Mouse (Mus musculus) thymus, adult 18-20 months (tissue): ENCODE data around the gene Mmp11.
A peak's percentile ranks its signal among the peaks of the same experiment; 100 is the strongest.

Experiments
- DNase-seq, 2 experiments: peaks; one replicate each; pipeline ENCODE4 v3.0.0; 2022; ENCODE audit warnings: mixed read lengths in 2 of 2

Mmp11 gene

DNA sequence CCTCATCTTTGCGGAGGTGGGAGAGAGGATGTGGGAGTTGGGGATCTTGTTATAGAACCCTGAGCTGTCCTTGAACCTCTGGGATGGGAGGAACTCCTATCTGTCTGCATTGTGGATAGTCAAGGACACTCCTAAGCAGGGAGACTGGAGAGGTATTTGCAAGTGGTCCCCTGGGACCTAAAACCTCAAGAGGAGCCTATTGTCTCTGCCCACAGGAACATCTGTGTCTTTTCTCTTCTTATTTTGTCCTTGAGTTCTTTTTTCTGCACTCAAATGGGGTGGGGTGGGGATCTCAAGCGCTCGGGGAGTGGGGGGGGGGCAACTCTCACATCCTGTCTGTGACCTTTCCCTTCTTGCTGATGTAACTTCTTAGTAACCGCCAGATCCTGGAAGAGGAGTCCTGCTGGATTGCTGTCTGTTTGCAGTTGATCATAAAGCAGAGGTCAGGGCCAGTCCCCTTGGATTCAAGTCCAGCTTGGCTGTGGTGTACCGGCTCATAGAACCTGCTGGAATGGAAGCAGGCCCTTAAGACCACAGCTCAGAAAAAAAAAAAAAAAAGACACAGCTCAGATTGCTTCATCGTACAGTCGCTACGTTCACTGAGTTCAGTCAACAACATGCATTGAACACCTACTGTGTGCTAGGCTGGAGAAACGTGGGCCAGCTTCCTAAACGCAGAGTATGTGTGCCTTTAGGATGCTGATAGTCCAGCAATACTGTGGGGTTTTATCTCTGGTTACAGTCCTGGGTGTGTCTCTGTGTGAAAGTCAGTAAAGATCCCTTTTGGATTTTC is 1.8 kb upstream of the Mmp11 start:
- DNase-seq = no peak

GRCm38 (mm10) chr10:75936909-75937667 is 792 bp upstream of the Mmp11 start:
- no peak for DNase-seq

DNA sequence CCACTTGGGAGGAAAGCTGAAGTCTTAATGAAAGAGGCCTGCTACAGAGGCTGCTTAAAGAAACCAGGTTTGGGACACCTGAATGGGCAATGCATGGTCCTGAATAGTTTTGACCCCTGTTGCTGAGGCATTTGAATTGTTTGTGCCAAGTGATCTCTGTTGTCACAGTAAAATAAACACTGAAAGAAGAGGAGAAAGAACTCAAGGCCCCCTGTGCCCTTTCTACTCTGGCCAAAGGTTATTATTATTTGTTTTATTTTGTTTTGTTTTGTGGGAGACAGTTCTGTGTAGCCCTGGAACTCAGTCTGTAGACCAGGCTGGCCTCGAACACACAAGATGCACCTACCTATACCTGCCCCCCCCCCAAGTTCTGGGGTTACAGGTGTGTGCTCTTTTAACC is 1.3 kb downstream of the Mmp11 start:
- no peak for DNase-seq

GRCm38 (mm10) chr10:75932891-75933290 is 3.4 kb downstream of the Mmp11 start, which contains the start of gene Chchd10:
Chchd10 (plus strand) TSS chr10:75933130.
- no peak for DNase-seq

GRCm38 (mm10) chr10:75932081-75932678 is 4.1 kb downstream of the Mmp11 start:
- DNase-seq = no peak

DNA sequence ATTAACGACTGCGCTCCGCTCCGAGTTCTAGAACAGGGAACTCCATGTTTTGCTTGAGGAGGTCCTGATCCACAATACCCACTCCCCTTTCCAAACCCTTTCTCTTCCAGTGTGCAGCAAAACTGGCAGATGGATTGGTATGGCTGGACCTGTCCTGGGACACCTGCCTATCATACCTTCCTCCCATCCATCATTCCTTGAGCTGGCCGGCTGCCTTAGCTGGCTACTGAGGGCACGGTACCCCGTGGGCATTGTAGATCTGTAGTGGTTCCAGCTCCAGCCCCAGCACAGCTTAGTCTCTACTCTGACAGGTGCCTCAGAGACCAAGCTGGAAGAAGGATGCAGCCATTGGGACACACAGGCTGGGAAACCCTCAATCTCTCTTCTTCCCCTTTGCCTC is 5.0 kb downstream of the Mmp11 start:
- no peak for DNase-seq

DNA sequence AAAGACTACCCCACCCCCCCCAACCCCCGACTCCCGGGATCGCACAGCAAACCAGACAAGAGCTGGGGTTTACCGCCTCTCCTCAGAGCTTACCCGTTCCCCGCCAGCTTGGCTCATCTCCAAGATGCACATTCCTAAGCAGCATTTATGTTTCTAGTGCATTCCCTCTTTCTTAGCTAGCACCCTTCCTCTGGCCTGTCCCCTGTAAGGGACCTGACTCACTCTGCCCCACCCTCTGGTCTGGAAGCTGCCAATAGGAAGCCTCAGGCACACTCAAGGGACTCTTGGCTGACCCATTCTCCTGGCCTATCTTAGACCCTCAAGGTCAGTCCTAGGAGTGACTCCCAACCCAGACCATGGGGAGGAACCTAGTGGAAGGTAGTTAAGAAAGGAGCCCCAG is 6.0 kb downstream of the Mmp11 start:
- no peak for DNase-seq

- DNase-seq = no peak
Measured at GRCm38 (mm10) chr10:75926396-75926795, 9.9 kb downstream of the Mmp11 start.

DNA sequence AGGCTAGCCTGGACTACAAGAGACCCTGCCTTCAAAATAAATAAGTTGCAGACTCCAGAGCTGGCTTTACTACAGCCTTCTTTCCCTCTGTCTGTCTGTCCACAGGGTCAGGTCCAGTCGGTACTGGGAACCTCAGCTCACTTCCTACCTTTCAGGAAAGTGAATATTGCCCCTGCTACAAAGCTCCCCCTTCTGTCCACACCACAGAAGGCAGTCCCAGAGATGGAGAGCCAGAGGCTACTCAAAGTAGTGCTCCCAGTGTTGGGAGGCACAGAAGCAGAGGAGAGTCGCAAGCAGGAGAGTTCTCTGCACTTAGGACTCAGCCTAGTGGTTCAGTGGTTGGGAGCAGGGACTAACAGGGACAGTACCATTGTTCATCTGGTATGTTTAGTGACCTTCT is 12.0 kb downstream of the Mmp11 start:
- no peak for DNase-seq

DNA sequence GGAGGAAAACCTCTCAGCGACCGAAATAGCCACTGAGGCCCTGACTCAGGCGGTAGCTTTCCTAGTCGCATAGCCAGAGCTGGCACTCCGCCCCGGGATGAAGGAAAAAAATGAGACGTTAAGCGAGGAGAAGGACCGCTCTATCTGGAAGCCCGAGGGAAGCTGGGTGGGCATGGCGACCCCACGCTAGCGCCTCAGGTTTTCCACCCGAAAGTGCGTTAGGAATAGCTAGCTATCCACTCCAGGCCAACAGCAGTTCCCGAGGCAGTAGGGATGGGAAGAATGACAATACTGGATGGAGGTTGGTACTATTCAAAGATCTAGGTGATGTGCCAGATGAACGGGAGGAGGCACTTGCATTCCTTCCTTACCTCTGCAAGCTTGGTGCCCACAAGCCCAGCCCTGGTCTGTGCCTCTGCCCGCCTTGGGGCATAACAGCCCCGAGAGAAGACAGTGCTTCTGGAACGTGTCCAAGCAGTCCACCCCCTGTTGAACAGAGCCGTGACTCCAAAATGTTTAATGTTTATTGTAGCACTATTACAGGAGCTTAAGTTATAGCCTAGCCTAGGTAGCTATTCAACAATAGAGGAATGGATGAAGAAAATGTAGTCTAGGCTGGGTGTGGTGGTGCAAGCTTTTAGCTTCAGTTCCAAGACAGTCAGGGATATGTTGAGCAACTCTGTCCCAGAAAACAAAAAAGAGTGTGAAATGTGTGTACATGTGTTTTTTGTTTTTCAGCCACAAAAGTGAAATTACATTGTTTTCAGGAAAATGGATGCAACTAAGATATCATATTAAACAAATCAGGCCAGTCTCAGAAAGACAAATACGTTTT is 14.4 kb downstream of the Mmp11 start:
- DNase-seq = peak in 1 of 2 experiments; percentile 28

DNA sequence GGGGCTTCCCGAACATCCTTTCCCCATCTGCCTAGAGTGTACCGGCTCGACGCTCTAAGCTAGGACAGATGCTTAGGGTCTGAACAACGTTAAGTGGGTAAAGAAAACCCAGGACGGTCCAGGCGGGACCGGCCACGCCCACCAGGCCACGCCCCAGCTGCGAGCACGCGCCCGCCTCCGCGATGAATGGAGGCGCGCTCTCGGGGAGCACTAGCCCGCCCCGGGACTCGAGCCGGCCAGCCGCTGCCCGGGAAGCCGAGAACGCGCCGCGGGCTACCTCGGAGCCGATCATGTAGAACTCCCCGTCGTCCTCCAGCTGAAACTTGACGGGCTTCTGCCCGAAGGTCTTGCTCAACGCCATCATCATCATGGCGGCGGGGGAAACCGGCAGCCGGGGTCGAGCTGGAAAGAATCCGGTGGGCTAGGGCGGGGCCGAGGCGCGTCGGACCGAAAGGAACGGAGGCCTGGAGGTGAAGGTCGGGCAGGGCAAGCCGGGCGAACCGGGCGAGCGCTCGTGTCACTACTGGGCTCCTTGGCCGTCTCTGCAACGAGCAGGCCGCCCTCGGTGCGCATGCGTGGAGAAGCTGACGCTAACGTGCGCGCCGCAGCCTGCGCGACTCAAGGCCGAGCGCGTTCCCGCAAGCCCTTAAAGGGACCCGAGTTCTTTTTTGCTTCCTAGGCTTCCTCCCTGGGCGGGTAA is 15.1 kb downstream of the Mmp11 start, which contains the start of gene Smarcb1:
TSS of gene Smarcb1 (minus strand) at position 592 of the 700 bp plus-strand sequence.
- peak; percentile 87 to 90 for DNase-seq

GRCm38 (mm10) chr10:75919026-75919425 is 17.3 kb downstream of the Mmp11 start:
- no peak for DNase-seq

GRCm38 (mm10) chr10:75916840-75917239 is 19.5 kb downstream of the Mmp11 start:
- DNase-seq = no peak

DNA sequence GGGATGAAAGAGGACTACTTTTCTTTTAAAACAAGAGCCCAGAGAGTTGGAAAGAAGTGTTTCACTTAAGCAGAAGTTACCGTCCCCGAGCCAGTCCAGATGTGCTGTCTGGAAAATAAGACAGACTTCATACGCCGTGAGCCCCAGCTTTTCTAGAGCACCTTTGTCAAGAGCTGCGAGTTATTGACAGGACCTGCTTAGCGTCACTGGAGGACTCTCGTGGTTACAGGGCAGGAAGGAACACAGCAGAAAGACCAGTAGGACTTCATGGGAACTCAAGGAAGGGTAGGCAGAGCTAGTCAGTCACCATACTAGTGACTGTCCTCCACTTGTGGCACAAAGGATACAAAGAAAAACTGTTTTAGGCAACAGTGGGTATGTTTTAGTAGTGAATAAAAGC is 20.7 kb downstream of the Mmp11 start:
- no peak for DNase-seq

- DNase-seq = no peak
Measured at GRCm38 (mm10) chr10:75913013-75913589, 23.2 kb downstream of the Mmp11 start.

GRCm38 (mm10) chr10:75910698-75911097 is 25.6 kb downstream of the Mmp11 start:
- DNase-seq = no peak

DNA sequence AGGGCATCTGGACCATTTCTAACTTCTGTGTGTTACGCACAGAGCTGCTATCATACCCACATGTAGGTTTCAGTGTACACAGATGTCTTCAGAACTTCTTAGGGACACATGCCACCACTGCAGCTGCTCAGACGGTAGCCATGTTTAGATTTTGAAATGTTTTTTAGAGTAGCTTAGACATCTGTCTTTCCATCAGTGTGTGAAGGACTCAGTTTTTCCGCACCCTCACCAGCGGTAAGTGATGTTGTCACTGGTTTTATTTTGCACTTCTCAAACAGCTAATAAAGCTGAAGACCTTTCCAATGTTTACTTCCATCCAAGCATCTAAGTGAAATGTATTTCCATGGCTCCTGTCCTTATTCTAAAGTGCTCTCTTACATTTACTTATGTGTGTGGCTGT is 29.4 kb downstream of the Mmp11 start:
- DNase-seq = no peak

DNA sequence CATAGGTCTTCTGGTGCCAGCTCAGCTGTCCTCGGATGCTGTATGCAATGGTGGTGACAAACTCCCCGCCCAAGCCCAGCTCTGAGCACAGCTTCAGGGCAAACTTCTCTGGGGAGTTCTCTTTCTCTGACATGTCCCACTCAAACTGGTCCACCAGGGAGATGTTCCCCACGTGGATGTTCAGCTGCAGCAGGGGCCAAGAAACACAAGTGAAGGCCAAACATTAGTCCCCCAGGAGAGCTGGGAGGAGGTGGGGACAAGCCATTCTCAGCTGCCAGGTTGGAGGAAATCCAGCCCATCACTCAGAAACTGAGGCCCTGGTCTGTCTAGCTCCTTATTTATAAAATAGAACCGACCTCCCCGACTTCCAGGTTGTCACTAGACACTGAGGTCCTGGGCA is 31.9 kb downstream of the Mmp11 start:
- no peak for DNase-seq

DNA sequence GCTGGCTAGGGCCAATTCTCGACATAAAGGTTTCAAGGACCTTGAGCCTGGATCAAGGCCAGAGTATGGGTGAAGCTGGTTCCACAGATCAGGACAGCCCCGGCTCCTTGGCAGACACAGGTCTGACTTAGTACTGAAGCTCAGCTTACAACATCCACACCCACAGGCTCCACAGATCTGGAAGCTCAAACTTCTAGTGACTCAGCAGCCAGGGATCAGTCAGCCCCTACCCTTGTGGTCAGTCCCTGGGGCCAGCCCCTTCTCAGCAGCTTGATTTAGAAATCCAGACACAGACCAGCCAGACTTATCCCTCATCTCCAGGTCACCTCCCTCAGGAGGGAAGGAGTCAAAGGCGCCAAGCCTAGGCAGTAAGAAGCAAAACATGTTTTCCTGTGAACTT is 37.5 kb downstream of the Mmp11 start:
- no peak for DNase-seq

GRCm38 (mm10) chr10:75898039-75898564 is 38.2 kb downstream of the Mmp11 start:
- no peak for DNase-seq

- DNase-seq = no peak
Measured at GRCm38 (mm10) chr10:75897373-75897772, 38.9 kb downstream of the Mmp11 start.
